ENCODE assay signal across 9 mouse cellular contexts in the genomic region with DNA sequence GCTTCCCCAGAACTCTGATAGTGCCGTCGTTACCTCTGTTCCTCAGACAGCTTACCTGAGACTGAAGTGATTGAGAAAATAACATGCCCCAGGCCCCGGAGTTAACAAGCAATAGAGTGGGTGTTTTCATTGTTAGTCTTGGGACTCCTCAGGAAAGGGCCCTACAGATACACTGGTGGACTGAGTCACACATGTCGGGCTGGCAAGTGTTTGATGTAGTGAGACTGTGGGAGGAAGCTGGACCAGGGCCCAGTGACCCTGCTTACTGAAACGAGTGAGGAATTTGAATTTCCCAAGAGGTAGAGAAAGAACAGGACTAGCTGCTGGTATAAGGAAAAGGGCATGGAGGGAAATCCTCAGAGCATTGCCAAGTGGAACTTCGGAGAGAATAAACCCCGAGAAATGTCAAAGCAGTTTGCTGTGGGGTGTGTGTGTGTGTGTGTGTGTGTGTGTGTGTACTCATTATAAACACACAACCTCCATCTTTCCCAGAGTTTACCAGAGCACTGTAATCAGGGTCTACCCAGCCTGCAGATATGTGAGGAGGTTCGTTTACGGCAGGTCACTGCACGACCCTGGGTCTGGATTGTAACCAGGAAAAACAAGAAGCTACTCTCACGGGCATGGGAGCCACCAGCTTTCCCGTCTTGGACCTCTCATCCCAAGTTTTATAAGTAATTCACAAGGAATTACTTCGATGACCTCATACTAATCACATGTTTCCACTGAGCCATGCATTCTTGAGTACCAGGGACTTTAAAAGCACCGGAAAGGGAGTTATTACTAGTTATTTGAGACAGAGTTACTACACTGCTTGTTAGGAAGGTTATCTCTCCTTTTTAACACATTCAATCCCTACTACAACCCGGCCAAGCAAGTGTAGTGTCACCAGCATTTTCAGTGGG. TPM values are rescaled to one million over a fixed set of nuclear protein-coding genes. Genes with fewer than 3 reads are reported as not detected.
DNase-seq lines count a peak whose midpoint lies in the region; ATAC-seq and TF ChIP-seq lines count a peak whose summit lies in the region.
"Had no signal": no experiment of that assay in that cellular context is flagged by ENCODE, and none has a peak within 500 bp of the region (broad histone marks: within the 10 kb centered on the region; RNA-seq: fewer than 3 reads in every experiment).

No protein-coding gene starts in this region.

- ATAC-seq in kidney, embryonic 14.5 days (ENCODE audit: low FRiP score, low TSS enrichment), result peak; percentile 60; the same call in 1 of the 2 replicates
- ATAC-seq in liver, postnatal 0 days, result no peak

- H3K36me3 ChIP-seq in kidney, embryonic 14.5 days (ENCODE audit: control insufficient read depth, insufficient read depth, low read length), result no peaks in the 10 kb centered on the region
- H3K36me3 ChIP-seq in liver, postnatal 0 days (replicated peaks; ENCODE audit: insufficient read depth, low read length), result no peaks in the 10 kb centered on the region

- WGBS in kidney, embryonic 14.5 days, result 48% methylated on average over 15 of the region's 15 CpGs
- WGBS in liver, postnatal 0 days (ENCODE audit: insufficient replicate concordance), result 64% methylated on average over 15 of the region's 15 CpGs

- 0 out of 2 replicates have a peak, but pooled peaks cover 4% of the 10 kb centered on the region for H3K4me1 ChIP-seq in kidney, embryonic 14.5 days (ENCODE audit: control insufficient read depth, insufficient read depth, low read length)
- peaks cover 2% of the 10 kb centered on the region; the same call in 1 of the 2 replicates for H3K4me1 ChIP-seq in liver, postnatal 0 days (ENCODE audit: insufficient read depth)

- H3K9ac ChIP-seq in kidney, embryonic 14.5 days (ENCODE audit: low read depth, low read length), result no peak overlapping the region
- H3K9ac ChIP-seq in liver, postnatal 0 days (replicated peaks), result no peak overlapping the region

- peak; percentile 23 for DNase-seq in right cerebral cortex, postnatal 14 days
- no peak for DNase-seq in right cerebral cortex, adult 18-20 months
- peak; percentile 99 for DNase-seq in gonadal fat pad, adult 2 months (ENCODE audit: low read depth)
- peak; percentile 47 for DNase-seq in ovary, postnatal 36 days (ENCODE audit: low spot score)
- DNase-seq in embryo, embryonic 9.5 days (ENCODE audit: extremely low spot score), result no peak
- no peak for DNase-seq in liver, postnatal 0 days
- DNase-seq in thymus, postnatal 10 days (ENCODE audit: low spot score in 2 of 2), result no peak
- DNase-seq: layer of hippocampus, postnatal 36 days had no signal

- no peaks in the 10 kb centered on the region for H3K9me3 ChIP-seq in kidney, embryonic 14.5 days (ENCODE audit: control insufficient read depth, low read length)
- H3K9me3 ChIP-seq in liver, postnatal 0 days (ENCODE audit: low read length), result no peaks in the 10 kb centered on the region

- H3K4me3 ChIP-seq in kidney, embryonic 14.5 days (ENCODE audit: low read length), result no peak overlapping the region
- no peak overlapping the region for H3K4me3 ChIP-seq in liver, postnatal 0 days (ENCODE audit: low read depth, low read length)

- TF ChIP-seq CTCF in liver, postnatal 0 days (IDR thresholded peaks at IDR 0.05; ENCODE audit: low read depth), result no peak

- no peak overlapping the region for H3K27ac ChIP-seq in kidney, embryonic 14.5 days (ENCODE audit: low read depth, low read length)
- no peak overlapping the region for H3K27ac ChIP-seq in liver, postnatal 0 days (ENCODE audit: low read depth)

- no peak overlapping the region for H3K4me2 ChIP-seq in kidney, embryonic 14.5 days (replicated peaks; ENCODE audit: low read depth, low read length)
- no peak overlapping the region for H3K4me2 ChIP-seq in liver, postnatal 0 days (ENCODE audit: low read depth, low read length)

- TF ChIP-seq EP300 in liver, postnatal 0 days (IDR thresholded peaks at IDR 0.05; ENCODE audit: low read depth), result no peak

- no peaks in the 10 kb centered on the region for H3K27me3 ChIP-seq in kidney, embryonic 14.5 days (ENCODE audit: control insufficient read depth, insufficient read depth, low read length)
- no peaks in the 10 kb centered on the region for H3K27me3 ChIP-seq in liver, postnatal 0 days (ENCODE audit: insufficient read depth, low read length)

RNA-seq across cellular contexts. Expression of a gene that starts 20.4 kb away (rescaled TPM):
- 5.7 and 5.8 TPM in 2 replicates for polyA plus RNA-seq in gonadal fat pad, adult 2 months (2012; rRNA removed)
- polyA plus RNA-seq in kidney, embryonic 14.5 days (2014; fragmentation: Nextera tagmentation; extraction: Ambion mirVana), result 44.4 and 56.8 TPM in 2 replicates
- 2.9 and 4.0 TPM in 2 replicates for polyA plus RNA-seq in liver, postnatal 0 days (2015; fragmentation: Nextera tagmentation; extraction: Ambion mirVana)

RNA-seq across cellular contexts. Expression of a gene that starts 23.6 kb away (rescaled TPM):
- polyA plus RNA-seq in gonadal fat pad, adult 2 months (2012; rRNA removed), result 56.4 and 90.2 TPM in 2 replicates
- polyA plus RNA-seq in kidney, embryonic 14.5 days (2014; fragmentation: Nextera tagmentation; extraction: Ambion mirVana), result 61.0 and 61.2 TPM in 2 replicates
- polyA plus RNA-seq in liver, postnatal 0 days (2015; fragmentation: Nextera tagmentation; extraction: Ambion mirVana), result 20.6 and 23.6 TPM in 2 replicates

Comparison
In these comparisons a context has a peak if more than half of its experiments do, and no peak if none do; other contexts are left out.
1. DNase-seq: peak in right cerebral cortex, postnatal 14 days (single experiment), gonadal fat pad, adult 2 months (single experiment) and ovary, postnatal 36 days (single experiment); none in right cerebral cortex, adult 18-20 months (single experiment), embryo, embryonic 9.5 days (single experiment), liver, postnatal 0 days (single experiment) and thymus, postnatal 10 days (0 of 2).